Mouse (Mus musculus): ENCODE measurements around the gene Bicdl2.
A peak's percentile ranks its signal among the peaks of the same experiment; 100 is the strongest.

Gene Bicdl2

GRCm38 (mm10) chr17:23660117-23660875 is at the start of gene Bicdl2:
Bicdl2 (plus strand) TSS chr17:23660506.
- DNase-seq (ENCODE audit: low read depth, low spot score), result peak; percentile 35

- no peak for DNase-seq (ENCODE audit: low read depth, low spot score)
Observed at GRCm38 (mm10) chr17:23617087-23617486, 43.2 kb upstream of the Bicdl2 start.

GRCm38 (mm10) chr17:23620351-23620750 is 40.0 kb upstream of the Bicdl2 start:
- DNase-seq (ENCODE audit: low read depth, low spot score), result no peak

GRCm38 (mm10) chr17:23627813-23628212 is 32.5 kb upstream of the Bicdl2 start:
- DNase-seq (ENCODE audit: low read depth, low spot score), result no peak

GRCm38 (mm10) chr17:23630195-23631020 is 29.9 kb upstream of the Bicdl2 start:
- DNase-seq (ENCODE audit: low read depth, low spot score), result peak; percentile 86

GRCm38 (mm10) chr17:23631241-23631640 is 29.1 kb upstream of the Bicdl2 start:
- DNase-seq (ENCODE audit: low read depth, low spot score), result no peak

- no peak for DNase-seq (ENCODE audit: low read depth, low spot score)
Observed at GRCm38 (mm10) chr17:23644613-23645495, 15.5 kb upstream of the Bicdl2 start, which contains the start of gene Mmp25. Mmp25 (minus strand) TSS chr17:23645277.

GRCm38 (mm10) chr17:23645894-23646293 is 14.4 kb upstream of the Bicdl2 start:
- DNase-seq (ENCODE audit: low read depth, low spot score), result no peak

- DNase-seq (ENCODE audit: low read depth, low spot score), result no peak
Observed at GRCm38 (mm10) chr17:23651363-23651762, 8.9 kb upstream of the Bicdl2 start.

GRCm38 (mm10) chr17:23653324-23653723 is 7.0 kb upstream of the Bicdl2 start:
- DNase-seq (ENCODE audit: low read depth, low spot score), result no peak

GRCm38 (mm10) chr17:23654001-23654400 is 6.3 kb upstream of the Bicdl2 start:
- DNase-seq (ENCODE audit: low read depth, low spot score), result no peak

GRCm38 (mm10) chr17:23654410-23654809 is 5.9 kb upstream of the Bicdl2 start:
- DNase-seq (ENCODE audit: low read depth, low spot score), result no peak

GRCm38 (mm10) chr17:23658450-23658849 is 1.9 kb upstream of the Bicdl2 start:
- no peak for DNase-seq (ENCODE audit: low read depth, low spot score)

- DNase-seq (ENCODE audit: low read depth, low spot score), result no peak
Observed at GRCm38 (mm10) chr17:23660876-23661200, 532 bp downstream of the Bicdl2 start.

- DNase-seq (ENCODE audit: low read depth, low spot score), result no peak
Observed at GRCm38 (mm10) chr17:23661526-23661925, 1.2 kb downstream of the Bicdl2 start.

GRCm38 (mm10) chr17:23664556-23665021 is 4.3 kb downstream of the Bicdl2 start:
- DNase-seq (ENCODE audit: low read depth, low spot score), result peak; percentile 65

- no peak for DNase-seq (ENCODE audit: low read depth, low spot score)
Observed at GRCm38 (mm10) chr17:23665511-23665910, 5.2 kb downstream of the Bicdl2 start.

GRCm38 (mm10) chr17:23670516-23671074 is 10.3 kb downstream of the Bicdl2 start:
- no peak for DNase-seq (ENCODE audit: low read depth, low spot score)

- DNase-seq (ENCODE audit: low read depth, low spot score), result no peak
Observed at GRCm38 (mm10) chr17:23671519-23671918, 11.2 kb downstream of the Bicdl2 start.

- no peak for DNase-seq (ENCODE audit: low read depth, low spot score)
Observed at GRCm38 (mm10) chr17:23672761-23673160, 12.5 kb downstream of the Bicdl2 start.

- peak; percentile 100 for DNase-seq (ENCODE audit: low read depth, low spot score)
Observed at GRCm38 (mm10) chr17:23673424-23674073, 13.2 kb downstream of the Bicdl2 start, which contains the start of the genes Hcfc1r1 and Thoc6. Hcfc1r1 (plus strand) TSS chr17:23673596. Thoc6 (minus strand) TSS chr17:23673882.
